Mouse (Mus musculus): ENCODE results near the gene Adipor2. TPM values are rescaled to one million over a fixed set of nuclear protein-coding genes. Genes with fewer than 3 reads are reported as not detected.

Adipor2 gene
- polyA plus RNA-seq, 1 experiment from 2014 or later, result 45.4 TPM

- no peak overlapping the region for H3K4me3 ChIP-seq (ENCODE audit: low read length)
- WGBS, result 56% methylated on average over 14 of the region's 14 CpGs
- H3K4me2 ChIP-seq (replicated peaks; ENCODE audit: low read depth, low read length), result no peak overlapping the region
- H3K9ac ChIP-seq (replicated peaks; ENCODE audit: low read length), result no peak overlapping the region
- H3K4me1 ChIP-seq (ENCODE audit: insufficient read depth, low read length), result peaks cover 4% of the 10 kb centered on the region; the same call in 1 of the 2 replicates
- no peaks in the 10 kb centered on the region for H3K9me3 ChIP-seq (ENCODE audit: low read length)
- peak; percentile 62; the same call in 1 of the 2 replicates for ATAC-seq (ENCODE audit: low FRiP score, low TSS enrichment)
- no peak overlapping the region for H3K27ac ChIP-seq (ENCODE audit: low read length)
- H3K27me3 ChIP-seq (ENCODE audit: insufficient read depth, low read length), result no peaks in the 10 kb centered on the region
- no peaks in the 10 kb centered on the region for H3K36me3 ChIP-seq (ENCODE audit: insufficient read depth, low read length)
These were observed 103.7 kb downstream of the Adipor2 start for GRCm38 (mm10) chr6:119313588-119314375.

GRCm38 (mm10) chr6:119313096-119313495 is 104.4 kb downstream of the Adipor2 start:
- 64% methylated on average over 3 of the region's 3 CpGs for WGBS
- Histone ChIP-seq H3K36me3 (ENCODE audit: insufficient read depth, low read length) (no peaks in the 10 kb centered on the region), H3K27ac (ENCODE audit: low read length) (no peak overlapping the region), H3K4me3 (ENCODE audit: low read length) (no peak overlapping the region), H3K4me2 (replicated peaks; ENCODE audit: low read depth, low read length) (no peak overlapping the region), H3K9me3 (ENCODE audit: low read length) (no peaks in the 10 kb centered on the region), H3K9ac (replicated peaks; ENCODE audit: low read length) (no peak overlapping the region), H3K27me3 (ENCODE audit: insufficient read depth, low read length) (no peaks in the 10 kb centered on the region), H3K4me1 (ENCODE audit: insufficient read depth, low read length) (peaks cover 4% of the 10 kb centered on the region; the same call in 1 of the 2 replicates)
- no peak for ATAC-seq (ENCODE audit: low FRiP score, low TSS enrichment)

GRCm38 (mm10) chr6:119312381-119312780 is 105.1 kb downstream of the Adipor2 start:
- Histone ChIP-seq H3K4me1 (ENCODE audit: insufficient read depth, low read length) (peaks cover 4% of the 10 kb centered on the region; the same call in 1 of the 2 replicates), H3K9me3 (ENCODE audit: low read length) (no peaks in the 10 kb centered on the region), H3K4me3 (ENCODE audit: low read length) (no peak overlapping the region), H3K9ac (replicated peaks; ENCODE audit: low read length) (no peak overlapping the region), H3K27me3 (ENCODE audit: insufficient read depth, low read length) (no peaks in the 10 kb centered on the region), H3K36me3 (ENCODE audit: insufficient read depth, low read length) (no peaks in the 10 kb centered on the region), H3K4me2 (replicated peaks; ENCODE audit: low read depth, low read length) (no peak overlapping the region), H3K27ac (ENCODE audit: low read length) (no peak overlapping the region)
- 82% methylated on average over 6 of the region's 6 CpGs for WGBS
- no peak for ATAC-seq (ENCODE audit: low FRiP score, low TSS enrichment)

- Histone ChIP-seq H3K4me2 (replicated peaks; ENCODE audit: low read depth, low read length) (no peak overlapping the region), H3K9me3 (ENCODE audit: low read length) (no peaks in the 10 kb centered on the region), H3K27ac (ENCODE audit: low read length) (no peak overlapping the region), H3K9ac (replicated peaks; ENCODE audit: low read length) (no peak overlapping the region), H3K4me3 (ENCODE audit: low read length) (no peak overlapping the region), H3K4me1 (ENCODE audit: insufficient read depth, low read length) (peaks cover 4% of the 10 kb centered on the region; the same call in 1 of the 2 replicates), H3K27me3 (ENCODE audit: insufficient read depth, low read length) (no peaks in the 10 kb centered on the region), H3K36me3 (ENCODE audit: insufficient read depth, low read length) (no peaks in the 10 kb centered on the region)
- 44% methylated on average over 9 of the region's 9 CpGs for WGBS
- no peak for ATAC-seq (ENCODE audit: low FRiP score, low TSS enrichment)
These were observed 107.3 kb downstream of the Adipor2 start for GRCm38 (mm10) chr6:119310176-119310575.

GRCm38 (mm10) chr6:119307867-119308413 is 109.6 kb downstream of the Adipor2 start:
- no peak overlapping the region for H3K4me2 ChIP-seq (replicated peaks; ENCODE audit: low read depth, low read length)
- H3K4me3 ChIP-seq (ENCODE audit: low read length), result no peak overlapping the region
- 56% methylated on average over 10 of the region's 10 CpGs for WGBS
- no peak overlapping the region for H3K9ac ChIP-seq (replicated peaks; ENCODE audit: low read length)
- H3K27me3 ChIP-seq (ENCODE audit: insufficient read depth, low read length), result no peaks in the 10 kb centered on the region
- no peak overlapping the region for H3K27ac ChIP-seq (ENCODE audit: low read length)
- H3K36me3 ChIP-seq (ENCODE audit: insufficient read depth, low read length), result no peaks in the 10 kb centered on the region
- no peaks in the 10 kb centered on the region for H3K4me1 ChIP-seq (ENCODE audit: insufficient read depth, low read length)
- no peak for ATAC-seq (ENCODE audit: low FRiP score, low TSS enrichment)
- H3K9me3 ChIP-seq (ENCODE audit: low read length), result no peaks in the 10 kb centered on the region

DNA sequence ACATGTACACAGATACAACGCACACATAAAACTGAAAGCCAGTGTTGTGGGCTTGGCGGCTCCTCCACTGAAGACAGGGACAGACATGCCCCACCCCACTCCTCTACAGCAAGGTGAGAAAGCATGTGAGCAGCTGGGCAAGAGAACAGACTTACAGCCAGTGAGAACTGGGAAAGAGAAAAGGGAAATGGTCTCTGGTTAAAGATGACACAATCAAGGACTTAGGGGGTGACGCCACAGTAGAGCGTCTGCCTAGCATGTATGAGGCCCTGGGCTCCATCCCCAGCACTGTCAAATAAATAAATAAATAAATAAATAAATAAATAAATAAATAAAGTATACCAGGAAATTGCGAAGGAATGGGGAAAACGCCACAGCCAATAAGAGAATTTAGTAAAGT is 114.2 kb downstream of the Adipor2 start:
- no peak overlapping the region for H3K4me2 ChIP-seq (replicated peaks; ENCODE audit: low read depth, low read length)
- 89% methylated on average over 6 of the region's 6 CpGs for WGBS

More for the DNA sequence above, 114.2 kb downstream of the Adipor2 start:
- Histone ChIP-seq H3K27ac (ENCODE audit: low read length) (no peak overlapping the region), H3K9ac (replicated peaks; ENCODE audit: low read length) (no peak overlapping the region), H3K36me3 (ENCODE audit: insufficient read depth, low read length) (no peaks in the 10 kb centered on the region), H3K4me1 (ENCODE audit: insufficient read depth, low read length) (no peaks in the 10 kb centered on the region), H3K4me3 (ENCODE audit: low read length) (no peak overlapping the region), H3K9me3 (ENCODE audit: low read length) (no peaks in the 10 kb centered on the region), H3K27me3 (ENCODE audit: insufficient read depth, low read length) (no peaks in the 10 kb centered on the region)
- no peak for ATAC-seq (ENCODE audit: low FRiP score, low TSS enrichment)

Other genes with a start within 250 kb of the Adipor2 start
- gene Dcp1b, start 242.5 kb downstream of the Adipor2 start, polyA plus RNA-seq (2015; fragmentation: Nextera tagmentation; extraction: Ambion mirVana), result 8.8 and 9.5 TPM in 2 replicates
- 1.4 and 2.6 TPM in 2 replicates for gene Cacna1c, start 221.3 kb downstream of the Adipor2 start, polyA plus RNA-seq (2015; fragmentation: Nextera tagmentation; extraction: Ambion mirVana)
- gene Cacna2d4, start 181.2 kb downstream of the Adipor2 start, polyA plus RNA-seq (2015; fragmentation: Nextera tagmentation; extraction: Ambion mirVana), result 0.14 TPM in 1 of 2 replicates, not detected in the other
- gene Lrtm2, start 86.9 kb downstream of the Adipor2 start, polyA plus RNA-seq (2015; fragmentation: Nextera tagmentation; extraction: Ambion mirVana), result 0.13 and 0.49 TPM in 2 replicates
- 5.0 and 5.1 TPM in 2 replicates for gene Fbxl14, start 62.0 kb upstream of the Adipor2 start, polyA plus RNA-seq (2015; fragmentation: Nextera tagmentation; extraction: Ambion mirVana)
- gene Wnt5b, start 126.6 kb upstream of the Adipor2 start, polyA plus RNA-seq (2015; fragmentation: Nextera tagmentation; extraction: Ambion mirVana), result 9.6 and 10.1 TPM in 2 replicates

All from kidney, embryonic 16.5 days (tissue).